Mouse (Mus musculus): ENCODE results near the gene Tectb.
"Not testable (repeated sequence)": the region's sequence is repeated elsewhere in the genome, so short reads cannot be mapped to it uniquely, and the experiment has no call there.

The Tectb gene

GRCm38 (mm10) chr19:55180433-55180832, at the start of gene Tectb:
TSS of gene Tectb (plus strand) at chr19:55180733.
- DNase-seq (ENCODE audit: low spot score), result no peak

- DNase-seq (ENCODE audit: low spot score), result no peak
Observed at GRCm38 (mm10) chr19:55131747-55132146, 48.8 kb upstream of the Tectb start.

DNA sequence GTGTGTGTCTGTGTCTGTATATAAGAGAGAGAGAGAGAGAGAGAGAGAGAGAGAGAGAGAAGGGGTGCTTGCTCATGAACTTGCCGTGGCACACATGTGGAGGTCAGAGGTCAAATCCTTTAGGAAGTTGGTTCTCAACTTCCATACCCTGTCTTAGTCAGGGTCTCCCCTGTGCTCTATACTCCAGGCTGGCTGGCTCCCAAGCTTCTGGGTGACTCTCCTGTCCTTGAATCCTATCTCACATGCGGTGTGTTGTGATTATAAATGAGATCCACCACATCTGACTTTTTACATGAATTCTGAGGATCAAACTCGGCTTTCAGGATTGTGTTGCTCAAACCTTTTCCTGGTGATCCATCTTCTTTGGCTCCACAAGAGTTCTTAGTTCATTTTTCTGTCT, 48.1 kb upstream of the Tectb start:
- no peak for DNase-seq (ENCODE audit: low spot score)

- DNase-seq (ENCODE audit: low spot score), result no peak
Observed at GRCm38 (mm10) chr19:55134521-55134920, 46.0 kb upstream of the Tectb start.

DNA sequence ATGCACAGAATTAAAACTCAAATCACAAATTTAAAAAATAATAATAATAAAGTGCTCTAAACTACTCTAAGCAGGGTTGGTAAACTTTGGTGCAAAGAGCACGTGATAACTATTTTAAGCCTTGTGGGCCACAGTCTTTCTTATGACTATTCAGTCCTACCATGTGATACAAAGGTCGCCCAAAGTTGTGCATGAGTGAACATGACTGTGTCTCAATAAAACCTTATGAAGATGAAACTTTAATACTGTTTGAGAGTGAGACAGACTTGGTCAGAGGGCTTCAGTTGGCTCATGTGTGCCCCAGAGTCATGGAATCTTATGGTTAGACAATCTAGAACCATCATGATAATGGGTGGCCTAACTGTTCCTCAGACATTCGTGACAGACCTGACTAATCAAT, 44.6 kb upstream of the Tectb start:
- DNase-seq (ENCODE audit: low spot score), result no peak

- DNase-seq (ENCODE audit: low spot score), result no peak
Observed at GRCm38 (mm10) chr19:55136693-55137427, 43.7 kb upstream of the Tectb start.

DNA sequence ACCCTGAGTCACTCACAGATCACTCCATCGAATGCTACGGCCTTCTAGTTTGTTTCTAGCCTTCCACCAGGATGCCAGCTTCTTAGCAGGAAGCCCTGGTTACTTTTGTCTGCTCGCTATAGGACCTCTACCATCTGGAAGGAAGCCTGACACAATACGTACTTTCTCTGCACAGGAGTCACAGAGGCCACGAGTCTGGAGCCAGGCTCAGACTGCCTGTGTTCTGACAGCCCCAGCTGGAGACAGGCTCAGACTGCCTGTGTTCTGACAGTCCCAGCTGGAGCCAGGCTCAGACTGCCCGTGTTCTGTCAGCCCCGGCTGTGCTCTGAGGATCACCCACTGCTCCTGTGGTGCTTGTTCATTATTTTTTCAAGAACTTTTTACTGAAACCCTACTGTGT, 42.6 kb upstream of the Tectb start:
- no peak for DNase-seq (ENCODE audit: low spot score)

- no peak for DNase-seq (ENCODE audit: low spot score)
Observed at GRCm38 (mm10) chr19:55138506-55138905, 42.0 kb upstream of the Tectb start.

- no peak for DNase-seq (ENCODE audit: low spot score)
Observed at GRCm38 (mm10) chr19:55139301-55139700, 41.2 kb upstream of the Tectb start.

GRCm38 (mm10) chr19:55143391-55144300, 36.9 kb upstream of the Tectb start:
- no peak for DNase-seq (ENCODE audit: low spot score)

- no peak for DNase-seq (ENCODE audit: low spot score)
Observed at GRCm38 (mm10) chr19:55144691-55145090, 35.8 kb upstream of the Tectb start.

GRCm38 (mm10) chr19:55145136-55145535, 35.4 kb upstream of the Tectb start:
- DNase-seq (ENCODE audit: low spot score), result no peak

- no peak for DNase-seq (ENCODE audit: low spot score)
Observed at GRCm38 (mm10) chr19:55147568-55147967, 33.0 kb upstream of the Tectb start.

GRCm38 (mm10) chr19:55148109-55148508, 32.4 kb upstream of the Tectb start:
- no peak for DNase-seq (ENCODE audit: low spot score)

- no peak for DNase-seq (ENCODE audit: low spot score)
Observed at GRCm38 (mm10) chr19:55149646-55150045, 30.9 kb upstream of the Tectb start.

- not testable (repeated sequence) for DNase-seq (ENCODE audit: low spot score)
Observed at GRCm38 (mm10) chr19:55152274-55152673, 28.3 kb upstream of the Tectb start.

GRCm38 (mm10) chr19:55152983-55153382, 27.6 kb upstream of the Tectb start:
- no peak for DNase-seq (ENCODE audit: low spot score)

GRCm38 (mm10) chr19:55157029-55157428, 23.5 kb upstream of the Tectb start:
- no peak for DNase-seq (ENCODE audit: low spot score)

DNA sequence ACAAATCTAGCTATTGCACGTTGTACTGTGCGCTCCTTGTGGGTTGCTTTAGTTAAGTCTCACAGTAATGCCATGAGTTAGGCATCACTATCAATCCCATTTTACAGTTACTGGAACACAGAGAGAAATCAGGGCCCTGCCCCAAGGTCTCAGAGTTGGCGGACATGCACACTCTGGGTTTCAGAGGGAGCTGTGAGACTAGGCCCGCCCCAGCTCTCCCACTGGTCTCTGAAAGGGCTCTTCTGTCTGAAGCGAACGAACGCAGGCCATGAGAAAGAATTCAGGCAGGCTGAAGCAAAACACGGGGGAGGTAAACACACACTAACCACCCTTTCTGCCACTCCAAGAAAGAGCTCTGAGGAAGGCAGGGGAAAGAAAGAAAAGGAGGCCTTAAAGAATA, 21.9 kb upstream of the Tectb start:
- no peak for DNase-seq (ENCODE audit: low spot score)

DNA sequence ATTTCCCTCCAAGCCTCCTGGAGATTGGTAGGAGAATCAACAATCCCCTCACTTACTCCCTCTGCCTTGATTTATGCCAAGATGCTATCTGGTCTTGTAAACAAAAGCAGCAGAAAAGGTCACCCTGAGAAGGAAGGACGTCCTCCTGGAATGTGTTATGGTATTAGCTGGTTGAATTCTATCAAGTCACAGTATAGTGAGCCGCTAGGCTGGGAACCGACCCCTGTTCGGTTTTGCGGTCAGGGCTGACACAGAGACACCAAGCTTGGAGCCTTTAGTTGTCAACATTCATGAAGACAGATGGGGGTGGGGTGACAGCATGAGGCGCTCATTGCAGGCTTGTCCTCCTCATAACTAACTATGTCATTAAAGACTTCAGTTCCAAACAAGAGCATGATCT, 20.7 kb upstream of the Tectb start:
- no peak for DNase-seq (ENCODE audit: low spot score)

GRCm38 (mm10) chr19:55162271-55162670, 18.3 kb upstream of the Tectb start:
- DNase-seq (ENCODE audit: low spot score), result no peak

DNA sequence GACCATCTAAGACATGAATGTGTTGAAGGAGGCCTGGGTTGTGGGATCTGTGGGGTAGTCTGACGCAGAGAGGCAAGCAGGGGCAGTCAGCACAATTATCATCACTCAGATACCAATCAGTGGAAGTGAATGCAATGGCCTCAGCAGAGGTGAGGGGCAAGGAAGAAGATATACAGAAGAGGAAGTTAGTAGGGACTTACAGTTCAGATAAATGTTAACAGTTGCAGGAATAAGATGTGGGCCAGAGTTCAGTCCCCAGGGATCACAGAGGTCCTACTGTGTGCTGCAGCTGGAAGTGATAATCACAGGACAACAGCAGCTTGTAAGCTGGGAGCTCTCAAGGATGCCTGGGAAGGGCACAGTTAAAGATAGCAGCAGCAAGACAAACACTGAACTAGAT, 16.4 kb upstream of the Tectb start:
- DNase-seq (ENCODE audit: low spot score), result no peak

- DNase-seq (ENCODE audit: low spot score), result no peak
Observed at GRCm38 (mm10) chr19:55165183-55165865, 15.2 kb upstream of the Tectb start.

All from left cerebral cortex, adult 11 months (tissue).